Mouse (Mus musculus) embryo, embryonic 10 days (tissue): ENCODE data around the gene Smc1b.

Source experiments
- DNase-seq: peaks from one replicate; pipeline ENCODE4 v3.0.0-alpha.2; 2015; ENCODE audit warnings: low spot score

Gene Smc1b

GRCm38 (mm10) chr15:85022211-85022610 lies 109.6 kb downstream of the Smc1b start:
- no peak for DNase-seq

GRCm38 (mm10) chr15:85016951-85017664 lies 114.7 kb downstream of the Smc1b start, which contains the start of gene Upk3a:
Upk3a (plus strand) TSS chr15:85017141.
- DNase-seq = peak; percentile 24

GRCm38 (mm10) chr15:85015771-85016170 lies 116.0 kb downstream of the Smc1b start:
- DNase-seq = no peak
